Mouse (Mus musculus) liver, embryonic 14.5 days (tissue): ENCODE results near the gene Fbrsl1. TPM values are rescaled to one million over a fixed set of nuclear protein-coding genes. Genes with fewer than 3 reads are reported as not detected.

ENCODE experiments used
- ATAC-seq: fragments of 200-750 bp; cut with Nextera tagmentation; 2 replicates; pipeline ENCODE4 v1.8.0; 2017; ENCODE audit warnings: moderate number of reproducible peaks, mild to moderate bottlenecking, moderate library complexity; ENCODE audit not compliant: insufficient read depth
- DNase-seq, 3 experiments: peaks; one replicate each; pipeline ENCODE4 v3.0.0-alpha.2; 2012 to 2013; ENCODE audit warnings: low read depth in 3 of 3, low spot score in 3 of 3
- H3K27ac ChIP-seq: fragments of 300-500 bp; sonication (generic); 2 replicates; pipeline ENCODE4 v1.5.1; 2014; ENCODE audit warnings: moderate library complexity, mild to moderate bottlenecking, control low read depth, inconsistent platforms
- H3K27me3 ChIP-seq: fragments of 300-500 bp; sonication (generic); 2 replicates; pipeline ENCODE4 v1.6.1; 2014; ENCODE audit warnings: mild to moderate bottlenecking, low read length, moderate library complexity; ENCODE audit not compliant: control insufficient read depth, insufficient read depth
- H3K36me3 ChIP-seq: fragments of 300-500 bp; sonication (generic); replicated peaks from 2 replicates; pipeline ENCODE4 v1.6.1; 2014; ENCODE audit warnings: low read depth; ENCODE audit not compliant: control insufficient read depth, insufficient read depth
- H3K4me1 ChIP-seq, 2 experiments: fragments of 200-500 bp in 1 of 2; fragments of 300-500 bp in 1 of 2; sonication (generic) in 1 of 2; replicated peaks; 2 replicates each; pipeline ENCODE4 v1.6.1; 2012 to 2014; ENCODE audit warnings: antibody characterized with exemption in 1 of 2, inconsistent platforms in 1 of 2, low read length in 1 of 2; ENCODE audit not compliant: control insufficient read depth in 2 of 2, insufficient read depth in 2 of 2
- H3K4me2 ChIP-seq: fragments of 300-500 bp; sonication (generic); 2 replicates; pipeline ENCODE4 v1.6.1; 2014; ENCODE audit warnings: low read depth, mild to moderate bottlenecking, control low read depth, moderate library complexity
- H3K4me3 ChIP-seq, 2 experiments: fragments of 200-500 bp in 1 of 2; fragments of 300-500 bp in 1 of 2; sonication (generic) in 1 of 2; 2 replicates each; pipeline ENCODE4 v1.5.1; 2012 to 2014; ENCODE audit warnings: low read depth in 2 of 2, low read length in 2 of 2, mild to moderate bottlenecking in 2 of 2, control low read depth in 1 of 2, inconsistent platforms in 1 of 2, moderate library complexity in 1 of 2; ENCODE audit not compliant: insufficient read depth in 1 of 2
- H3K9ac ChIP-seq: fragments of 300-500 bp; sonication (generic); replicated peaks from 2 replicates; pipeline ENCODE4 v1.6.1; 2014; ENCODE audit warnings: mild to moderate bottlenecking, control low read depth, moderate library complexity
- H3K9me3 ChIP-seq: fragments of 300-500 bp; sonication (generic); 2 replicates; pipeline ENCODE4 v1.6.1; 2016; ENCODE audit warnings: low read length, mixed read lengths; ENCODE audit not compliant: control insufficient read depth
- CTCF ChIP-seq: IDR thresholded peaks from 2 replicates; pipeline ENCODE4 v1.5.1; 2016; ENCODE audit warnings: antibody characterized with exemption, low read depth, control low read depth
- EP300 ChIP-seq: IDR thresholded peaks from 2 replicates; pipeline ENCODE4 v1.6.1; 2016; ENCODE audit warnings: antibody characterized with exemption, low read depth
- WGBS: fragments of 180-500 bp; shearing (Covaris S2); extraction: QIAGEN DNeasy Blood & Tissue Kit; methylation state at CpG from one replicate; pipeline ENCODE4 v1.1.7; 2014; ENCODE audit not compliant: insufficient replicate concordance; 5-methylcytosine and 5-hydroxymethylcytosine counted together
- polyA plus RNA-seq, 2 experiments: library from polyadenylated mRNA; depleted of rRNA in 1 of 2; stranded (reverse) in 1 of 2; unstranded in 1 of 2; fragments of >200 nt; fragmentation: Nextera tagmentation in 1 of 2; extraction: Ambion mirVana in 1 of 2; gene quantifications; 2 replicates each; pipeline versions ENCODE4 v1.2.1 to v1.2.3; 2012 to 2014

Fbrsl1 gene
- polyA plus RNA-seq, 2 experiments, result 4.3 to 9.5 TPM

GRCm38 (mm10) chr5:110458936-110459335 lies 10.6 kb upstream of the Fbrsl1 start:
- ATAC-seq (no peak), DNase-seq (no peak)
- no peaks in the 10 kb centered on the region for H3K4me1 ChIP-seq
- no peak overlapping the region for H3K4me2 ChIP-seq
- H3K9ac ChIP-seq, result no peak overlapping the region
- H3K27ac ChIP-seq, result no peak overlapping the region
- no peak overlapping the region for H3K4me3 ChIP-seq
- H3K36me3 ChIP-seq, result no peaks in the 10 kb centered on the region
- TF ChIP-seq CTCF, result no peak
- TF ChIP-seq EP300, result no peak
- no peaks in the 10 kb centered on the region for H3K9me3 ChIP-seq
- WGBS, result 31% methylated on average over 3 of the region's 3 CpGs
- no peaks in the 10 kb centered on the region for H3K27me3 ChIP-seq

- Histone ChIP-seq H3K27ac (no peak overlapping the region), H3K9me3 (no peaks in the 10 kb centered on the region), H3K4me3 (no peak overlapping the region), H3K4me2 (no peak overlapping the region), H3K4me1 (no peaks in the 10 kb centered on the region), H3K9ac (no peak overlapping the region), H3K36me3 (no peaks in the 10 kb centered on the region), H3K27me3 (no peaks in the 10 kb centered on the region)
- no peak for TF ChIP-seq CTCF
- no peak for TF ChIP-seq EP300
- ATAC-seq (no peak), DNase-seq (no peak)
Measured at GRCm38 (mm10) chr5:110455272-110455671, 7.0 kb upstream of the Fbrsl1 start.

DNA sequence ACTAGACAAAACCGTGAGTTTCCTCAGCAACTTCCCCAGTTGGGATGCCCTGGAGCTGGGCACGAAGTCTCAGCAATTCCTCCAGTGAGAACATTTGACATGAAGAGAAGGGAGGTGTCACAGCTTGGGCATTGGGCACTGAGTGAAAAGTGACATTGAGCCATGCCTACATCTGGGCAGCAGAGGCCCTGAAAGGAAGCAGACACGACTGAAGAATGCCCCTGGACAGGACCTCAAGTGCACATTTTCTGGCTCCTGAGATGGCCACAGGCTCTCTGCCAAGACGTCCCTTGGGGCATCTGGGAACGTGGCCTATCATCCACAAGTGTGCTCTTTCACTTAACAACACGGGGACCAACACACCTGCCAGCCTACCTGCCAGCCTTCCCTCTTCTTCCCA lies 991 bp upstream of the Fbrsl1 start:
- Histone ChIP-seq H3K4me1 (peaks cover 14 to 20% of the 10 kb centered on the region in 2 experiments), H3K27ac (no peak overlapping the region; the same call in 1 of the 2 replicates), H3K9me3 (no peaks in the 10 kb centered on the region), H3K27me3 (no peaks in the 10 kb centered on the region), H3K4me2 (peak overlapping the region; percentile 99), H3K4me3 (peak overlapping the region; percentile 70 to 95; a peak in 3 of 4 replicates), H3K9ac (peak overlapping the region; percentile 48), H3K36me3 (no peaks in the 10 kb centered on the region)
- 44% methylated on average over 6 of the region's 6 CpGs for WGBS
- DNase-seq (no peak), ATAC-seq (no peak)
- TF ChIP-seq CTCF (no peak), EP300 (no peak)

- H3K4me3 ChIP-seq, result peak overlapping the region; percentile 91 to 95
- under 1% methylated on average over 88 of the region's 98 CpGs for WGBS
Measured at GRCm38 (mm10) chr5:110447720-110448435, 425 bp downstream of the Fbrsl1 start.

DNA sequence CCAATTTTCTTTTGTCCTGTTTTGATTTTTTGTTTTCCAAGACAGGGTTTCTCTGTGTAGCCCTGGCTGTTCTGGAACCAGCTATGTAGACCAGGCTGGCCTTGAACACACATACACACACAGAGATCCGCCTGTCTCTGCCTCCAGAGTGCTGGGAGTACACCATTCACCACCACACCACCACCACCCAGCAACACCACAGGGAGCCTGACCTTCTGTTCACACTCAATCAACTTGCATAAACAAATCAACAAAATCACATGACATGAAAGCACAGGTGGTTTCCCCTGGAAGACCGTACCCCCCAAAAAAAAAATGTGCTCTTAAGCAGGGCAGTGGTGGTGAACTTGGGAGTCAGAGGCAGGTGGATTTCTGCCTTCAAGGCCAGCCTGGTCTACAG lies 3.8 kb downstream of the Fbrsl1 start:
- Histone ChIP-seq H3K36me3 (no peaks in the 10 kb centered on the region), H3K9me3 (no peaks in the 10 kb centered on the region), H3K4me2 (no peak overlapping the region), H3K4me1 (peaks cover 14 to 22% of the 10 kb centered on the region in 2 experiments), H3K4me3 (no peak overlapping the region), H3K9ac (no peak overlapping the region), H3K27me3 (no peaks in the 10 kb centered on the region), H3K27ac (no peak overlapping the region)
- ATAC-seq (no peak), DNase-seq (no peak)
- TF ChIP-seq EP300, result no peak
- WGBS, result 65% methylated on average over 2 of the region's 2 CpGs

More at GRCm38 (mm10) chr5:110447720-110448435, 425 bp downstream of the Fbrsl1 start:
- Histone ChIP-seq H3K27me3 (no peaks in the 10 kb centered on the region), H3K9ac (peak overlapping the region; percentile 92), H3K4me1 (peaks cover 14 to 20% of the 10 kb centered on the region in 2 experiments), H3K36me3 (no peaks in the 10 kb centered on the region), H3K9me3 (no peaks in the 10 kb centered on the region), H3K27ac (peak overlapping the region; percentile 8), H3K4me2 (peak overlapping the region; percentile 99)
- TF ChIP-seq CTCF (no peak), EP300 (no peak)
- DNase-seq (peak in 1 of 3 experiments; percentile 26), ATAC-seq (peak; percentile 38)
